Mouse (Mus musculus) neural tube, embryonic 15.5 days (tissue): ENCODE results near the gene Mbd6. TPM values are rescaled to one million over a fixed set of nuclear protein-coding genes. Genes with fewer than 3 reads are reported as not detected.

Experiments used
- ATAC-seq: fragments of 200-750 bp; cut with Nextera tagmentation; 2 replicates; pipeline ENCODE4 v1.8.0; 2017; ENCODE audit warnings: mild to moderate bottlenecking, moderate TSS enrichment, moderate library complexity; ENCODE audit not compliant: low FRiP score
- H3K27ac ChIP-seq: fragments of 300-500 bp; sonication (generic); replicated peaks from 2 replicates; pipeline ENCODE4 v1.5.1; 2015; ENCODE audit warnings: mild to moderate bottlenecking, inconsistent platforms
- H3K27me3 ChIP-seq: fragments of 300-500 bp; sonication (generic); replicated peaks from 2 replicates; pipeline ENCODE4 v1.6.1; 2015; ENCODE audit warnings: inconsistent platforms
- H3K36me3 ChIP-seq: fragments of 300-500 bp; sonication (generic); 2 replicates; pipeline ENCODE4 v1.6.1; 2015; ENCODE audit warnings: inconsistent platforms
- H3K4me1 ChIP-seq: fragments of 300-500 bp; sonication (generic); 2 replicates; pipeline ENCODE4 v1.6.1; 2015; ENCODE audit warnings: inconsistent platforms
- H3K4me2 ChIP-seq: fragments of 300-500 bp; sonication (generic); 2 replicates; pipeline ENCODE4 v1.6.1; 2015; ENCODE audit warnings: inconsistent platforms, mild to moderate bottlenecking, moderate library complexity
- H3K4me3 ChIP-seq: fragments of 300-500 bp; sonication (generic); replicated peaks from 2 replicates; pipeline ENCODE4 v1.5.1; 2015; ENCODE audit warnings: mild to moderate bottlenecking, inconsistent platforms
- H3K9ac ChIP-seq: fragments of 300-500 bp; sonication (generic); replicated peaks from 2 replicates; pipeline ENCODE4 v1.6.1; 2015; ENCODE audit warnings: mild to moderate bottlenecking, inconsistent platforms
- H3K9me3 ChIP-seq: fragments of 300-500 bp; sonication (generic); replicated peaks from 2 replicates; pipeline ENCODE4 v1.6.1; 2016; ENCODE audit warnings: inconsistent platforms
- WGBS: fragments of 180-500 bp; shearing (Covaris S2); methylation state at CpG from one replicate; pipeline ENCODE4 v1.1.7; 2015; ENCODE audit warnings: mixed read lengths; 5-methylcytosine and 5-hydroxymethylcytosine counted together
- polyA plus RNA-seq: library from polyadenylated mRNA; unstranded; fragments of >200 nt; fragmentation: Nextera tagmentation; extraction: Ambion mirVana; gene quantifications from 2 replicates; pipeline ENCODE4 v1.2.1, GENCODE M21; 2015

Mbd6 gene
- polyA plus RNA-seq, 1 experiment from 2014 or later = 16.4 TPM

DNA sequence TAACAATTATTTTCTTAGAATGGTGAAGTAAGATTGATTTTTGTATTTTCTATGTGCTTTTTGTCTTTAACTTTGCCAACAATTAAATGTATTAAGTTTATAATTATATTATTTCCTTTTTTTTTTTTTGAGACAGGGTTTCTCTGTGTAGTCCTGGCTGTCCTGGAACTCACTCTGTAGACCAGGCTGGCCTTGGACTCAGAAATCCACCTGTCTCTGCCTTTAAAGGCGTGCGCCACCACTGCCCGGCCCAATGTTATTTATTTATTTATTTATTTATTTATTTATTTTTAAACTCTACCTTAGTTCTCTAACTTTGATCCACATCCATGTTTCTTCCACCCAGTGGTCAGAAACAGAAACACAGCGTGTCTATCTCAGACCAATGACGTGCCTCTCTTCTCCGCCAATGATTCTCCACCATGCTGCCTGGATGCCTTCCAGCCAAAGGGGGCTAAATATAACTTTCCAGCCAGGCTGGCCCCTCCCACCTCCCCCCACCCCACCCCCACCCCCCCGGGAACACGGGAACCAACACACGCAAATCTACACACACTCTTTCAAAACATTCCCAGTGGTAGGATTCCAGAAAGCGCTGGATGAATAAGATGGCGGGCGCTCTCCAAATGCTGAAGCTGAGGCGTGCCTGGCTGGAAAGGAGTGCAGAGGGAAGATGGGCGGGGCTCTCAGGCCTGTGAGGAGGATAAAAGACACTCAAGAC lies 33.0 kb downstream of the Mbd6 start:
- Histone ChIP-seq H3K4me1 (peaks cover 43% of the 10 kb centered on the region), H3K9me3 (no peaks in the 10 kb centered on the region), H3K36me3 (peaks cover 17% of the 10 kb centered on the region; the same call in 1 of the 2 replicates), H3K27me3 (no peaks in the 10 kb centered on the region), H3K27ac (no peak overlapping the region), H3K9ac (no peak overlapping the region), H3K4me2 (peak overlapping the region; percentile 33), H3K4me3 (no peak overlapping the region)
- 24% methylated on average over 14 of the region's 14 CpGs for WGBS
- ATAC-seq = no peak; the same call in 1 of the 2 replicates

DNA sequence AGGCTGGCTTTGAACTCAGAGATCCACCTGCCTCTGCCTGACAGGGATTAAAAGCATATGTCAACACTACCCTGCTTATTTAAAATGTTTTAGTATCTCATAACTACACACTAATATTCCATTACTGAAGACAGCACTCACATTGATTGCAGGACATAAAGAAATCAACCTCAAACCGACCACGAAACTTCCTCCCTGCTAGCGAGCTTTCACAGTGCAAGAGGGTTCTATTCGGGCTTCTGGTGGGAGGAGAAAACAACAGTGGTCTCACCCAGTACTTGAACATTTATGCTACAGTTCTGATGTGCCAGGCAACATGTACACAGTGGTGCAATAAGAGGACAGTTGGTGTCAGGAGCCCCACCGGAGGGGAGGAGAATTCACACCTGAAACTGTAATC lies 38.0 kb downstream of the Mbd6 start:
- no peak overlapping the region for H3K9ac ChIP-seq
- ATAC-seq = no peak
- no peaks in the 10 kb centered on the region for H3K9me3 ChIP-seq
- H3K4me1 ChIP-seq = no peaks in the 10 kb centered on the region
- 85% methylated on average over 5 of the region's 5 CpGs for WGBS
- H3K27ac ChIP-seq = no peak overlapping the region
- peaks cover 42% of the 10 kb centered on the region for H3K36me3 ChIP-seq
- no peak overlapping the region for H3K4me2 ChIP-seq
- H3K27me3 ChIP-seq = no peaks in the 10 kb centered on the region
- H3K4me3 ChIP-seq = no peak overlapping the region

DNA sequence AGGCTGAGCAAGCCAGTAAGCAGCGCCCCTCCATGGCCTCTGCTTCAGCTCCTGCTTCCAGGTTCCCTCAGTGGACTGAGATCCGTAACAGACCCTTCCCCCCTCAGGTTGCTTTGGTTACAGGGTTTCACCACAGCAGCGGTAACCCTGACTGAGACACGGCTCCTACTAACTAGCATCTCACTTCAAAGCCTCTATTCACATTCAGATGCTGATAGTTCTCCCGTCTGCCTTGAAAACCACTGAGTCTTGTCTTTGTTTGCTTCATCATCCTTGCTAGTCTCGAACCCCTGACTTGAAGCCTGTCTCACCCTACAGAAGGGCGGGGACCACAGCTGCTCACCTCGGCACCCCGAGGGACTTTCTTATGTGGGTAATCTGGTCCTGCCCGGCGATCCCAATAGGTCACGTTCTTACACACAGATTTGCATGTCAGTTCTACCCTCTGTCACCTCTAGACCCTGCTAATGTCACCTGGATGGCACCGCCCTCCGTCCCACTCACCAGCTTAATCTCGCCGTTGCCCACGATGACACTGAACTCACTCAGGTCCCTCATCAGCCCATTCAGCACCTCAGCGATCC lies 50.5 kb downstream of the Mbd6 start:
- 66% methylated on average over 18 of the region's 18 CpGs for WGBS

DNA sequence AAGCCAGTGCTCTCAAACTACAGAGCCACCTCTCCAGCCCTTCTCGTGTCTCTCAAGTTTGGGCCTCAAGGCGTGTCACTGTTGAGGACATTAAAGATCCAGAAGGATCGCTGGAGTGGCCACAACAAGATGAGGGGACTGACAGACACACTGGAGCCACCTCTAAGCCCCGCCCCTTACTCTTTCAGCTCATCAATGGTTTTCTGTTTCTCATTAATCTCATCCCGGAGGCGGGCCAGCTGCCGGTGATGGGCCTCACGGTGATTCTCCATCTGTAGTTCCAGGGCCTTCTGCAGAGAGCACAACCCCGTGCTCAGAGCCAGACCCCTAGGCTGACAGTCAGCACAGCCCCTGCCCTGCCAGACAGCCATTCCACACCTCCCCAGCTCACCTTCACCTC lies 52.3 kb downstream of the Mbd6 start:
- Histone ChIP-seq H3K4me1 (no peaks in the 10 kb centered on the region), H3K4me3 (no peak overlapping the region), H3K27ac (no peak overlapping the region), H3K9me3 (no peaks in the 10 kb centered on the region), H3K4me2 (no peak overlapping the region), H3K36me3 (peaks cover 81% of the 10 kb centered on the region), H3K9ac (no peak overlapping the region), H3K27me3 (no peaks in the 10 kb centered on the region)
- no peak for ATAC-seq
- WGBS = 44% methylated on average over 9 of the region's 9 CpGs

More for the DNA sequence above, 50.5 kb downstream of the Mbd6 start:
- H3K27me3 ChIP-seq = no peaks in the 10 kb centered on the region
- ATAC-seq = no peak
- H3K36me3 ChIP-seq = peaks cover 82% of the 10 kb centered on the region
- no peak overlapping the region for H3K27ac ChIP-seq
- H3K4me3 ChIP-seq = no peak overlapping the region
- no peaks in the 10 kb centered on the region for H3K4me1 ChIP-seq
- H3K9ac ChIP-seq = no peak overlapping the region
- no peaks in the 10 kb centered on the region for H3K9me3 ChIP-seq
- H3K4me2 ChIP-seq = no peak overlapping the region

DNA sequence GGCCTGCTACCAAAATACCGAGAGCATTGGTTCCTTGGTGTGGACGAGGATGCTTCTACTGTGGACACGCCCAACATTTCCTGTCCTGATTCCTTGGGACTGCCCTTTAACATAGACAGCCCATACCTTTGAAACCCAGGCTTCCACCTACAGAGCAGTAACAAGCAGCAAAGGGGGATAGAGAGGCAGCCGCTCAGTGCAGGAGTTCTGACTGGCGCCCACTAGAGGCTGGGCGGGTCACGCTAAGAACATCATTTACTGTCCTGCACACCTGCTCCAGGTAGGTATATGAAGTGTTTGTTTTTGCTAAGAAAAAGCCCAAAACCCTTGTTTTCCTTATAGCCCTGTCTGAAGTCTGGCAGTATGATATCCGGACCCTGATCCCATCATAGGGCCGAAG lies 55.7 kb downstream of the Mbd6 start:
- Histone ChIP-seq H3K27me3 (no peaks in the 10 kb centered on the region), H3K4me1 (no peaks in the 10 kb centered on the region)
- ATAC-seq = no peak

More for the DNA sequence above, 55.7 kb downstream of the Mbd6 start:
- Histone ChIP-seq H3K9me3 (no peaks in the 10 kb centered on the region), H3K27ac (no peak overlapping the region), H3K9ac (no peak overlapping the region), H3K4me3 (no peak overlapping the region), H3K4me2 (no peak overlapping the region), H3K36me3 (peaks cover 82% of the 10 kb centered on the region)
- WGBS = 85% methylated on average over 9 of the region's 9 CpGs

Other genes starting within 250 kb of the Mbd6 start
- 24.3 and 29.6 TPM in 2 replicates for gene Mettl1, start 247.6 kb downstream of the Mbd6 start, polyA plus RNA-seq
- gene Eef1akmt3, start 247.5 kb downstream of the Mbd6 start, polyA plus RNA-seq = 0.27 and 0.51 TPM in 2 replicates
- gene Cyp27b1, start 240.8 kb downstream of the Mbd6 start, polyA plus RNA-seq = 0.11 and 0.14 TPM in 2 replicates
- gene March9, start 228.8 kb downstream of the Mbd6 start, polyA plus RNA-seq = 5.9 and 7.4 TPM in 2 replicates
- gene Cdk4, start 225.5 kb downstream of the Mbd6 start, polyA plus RNA-seq = 551 and 796 TPM in 2 replicates
- gene Tspan31, start 218.8 kb downstream of the Mbd6 start, polyA plus RNA-seq = 108 and 123 TPM in 2 replicates
- 4.6 and 5.3 TPM in 2 replicates for gene Agap2, start 213.7 kb downstream of the Mbd6 start, polyA plus RNA-seq
- gene Os9, start 167.9 kb downstream of the Mbd6 start, polyA plus RNA-seq = 127 and 130 TPM in 2 replicates
- 69.5 and 70.4 TPM in 2 replicates for gene B4galnt1, start 123.8 kb downstream of the Mbd6 start, polyA plus RNA-seq
- gene Slc26a10, start 108.4 kb downstream of the Mbd6 start, polyA plus RNA-seq = 1.0 TPM in 2 replicates
- 32.7 and 34.9 TPM in 2 replicates for gene Arhgef25, start 98.9 kb downstream of the Mbd6 start, polyA plus RNA-seq
- gene Dtx3, start 93.3 kb downstream of the Mbd6 start, polyA plus RNA-seq = 211 and 245 TPM in 2 replicates
- gene Pip4k2c, start 77.4 kb downstream of the Mbd6 start, polyA plus RNA-seq = 19.8 and 23.0 TPM in 2 replicates
- gene Kif5a, start 25.7 kb downstream of the Mbd6 start, polyA plus RNA-seq = 97.3 and 113 TPM in 2 replicates
- gene Dctn2, start 22.6 kb downstream of the Mbd6 start, polyA plus RNA-seq = 304 and 335 TPM in 2 replicates
- gene Mars, start 22.8 kb upstream of the Mbd6 start, polyA plus RNA-seq = 108 and 115 TPM in 2 replicates
- gene Arhgap9, start 32.9 kb upstream of the Mbd6 start, polyA plus RNA-seq = 0.88 and 13.1 TPM in 2 replicates
- gene Gli1, start 53.0 kb upstream of the Mbd6 start, polyA plus RNA-seq = 1.8 and 2.7 TPM in 2 replicates
- 0.03 TPM in 1 of 2 replicates, not detected in the other for gene Inhbe, start 65.4 kb upstream of the Mbd6 start, polyA plus RNA-seq
- not detected in 2 replicates for gene Inhbc, start 81.4 kb upstream of the Mbd6 start, polyA plus RNA-seq
- 30.7 and 34.5 TPM in 2 replicates for gene R3hdm2, start 91.3 kb upstream of the Mbd6 start, polyA plus RNA-seq
- gene Stac3, start 212.7 kb upstream of the Mbd6 start, polyA plus RNA-seq = 1.9 and 2.9 TPM in 2 replicates
- gene Ndufa4l2, start 225.9 kb upstream of the Mbd6 start, polyA plus RNA-seq = 17.8 and 22.5 TPM in 2 replicates
- gene Shmt2, start 233.4 kb upstream of the Mbd6 start, polyA plus RNA-seq = 50.4 and 69.9 TPM in 2 replicates
- 80.4 and 102 TPM in 2 replicates for gene Nxph4, start 245.5 kb upstream of the Mbd6 start, polyA plus RNA-seq